Mouse (Mus musculus) cortical plate, adult 2 months (tissue): Measurements from ENCODE around the gene Cdr2. TPM values are rescaled to one million over a fixed set of nuclear protein-coding genes. Genes with fewer than 3 reads are reported as not detected.
"Not testable (repeated sequence)": the region's sequence is repeated elsewhere in the genome, so short reads cannot be mapped to it uniquely, and the experiment has no call there.

Experiments used
- H3K27ac ChIP-seq: fragments of 200-500 bp; 2 replicates; pipeline ENCODE4 v1.5.1; 2012; ENCODE audit warnings: low read length, control low read depth, inconsistent platforms; ENCODE audit not compliant: insufficient read depth
- H3K4me1 ChIP-seq: fragments of 200-500 bp; 2 replicates; pipeline ENCODE4 v1.6.1; 2011; ENCODE audit warnings: low read length; ENCODE audit not compliant: control insufficient read depth, insufficient read depth
- H3K4me3 ChIP-seq: fragments of 200-500 bp; 2 replicates; pipeline ENCODE4 v1.5.1; 2011; ENCODE audit warnings: mild to moderate bottlenecking, low read length, control low read depth; ENCODE audit not compliant: insufficient read depth
- CTCF ChIP-seq: fragments of 200-500 bp; IDR thresholded peaks from 2 replicates; pipeline ENCODE4 v1.5.1; 2011; ENCODE audit warnings: mild to moderate bottlenecking, control low read depth, low read length; ENCODE audit not compliant: insufficient read depth; ENCODE audit errors: extremely low read depth
- POLR2A ChIP-seq: fragments of 200-500 bp; IDR thresholded peaks from 2 replicates; pipeline ENCODE4 v1.6.1; 2011; ENCODE audit warnings: mild to moderate bottlenecking, low read length, control low read depth; ENCODE audit not compliant: insufficient read depth; ENCODE audit errors: extremely low read depth
- polyA plus RNA-seq: library from polyadenylated mRNA; depleted of rRNA; stranded (reverse); fragments of >200 nt; gene quantifications from 2 replicates; pipeline ENCODE4 v1.2.3, GENCODE M21; 2012; rRNA removed

Gene Cdr2
- polyA plus RNA-seq: 14.6 and 17.5 TPM in 2 replicates

DNA sequence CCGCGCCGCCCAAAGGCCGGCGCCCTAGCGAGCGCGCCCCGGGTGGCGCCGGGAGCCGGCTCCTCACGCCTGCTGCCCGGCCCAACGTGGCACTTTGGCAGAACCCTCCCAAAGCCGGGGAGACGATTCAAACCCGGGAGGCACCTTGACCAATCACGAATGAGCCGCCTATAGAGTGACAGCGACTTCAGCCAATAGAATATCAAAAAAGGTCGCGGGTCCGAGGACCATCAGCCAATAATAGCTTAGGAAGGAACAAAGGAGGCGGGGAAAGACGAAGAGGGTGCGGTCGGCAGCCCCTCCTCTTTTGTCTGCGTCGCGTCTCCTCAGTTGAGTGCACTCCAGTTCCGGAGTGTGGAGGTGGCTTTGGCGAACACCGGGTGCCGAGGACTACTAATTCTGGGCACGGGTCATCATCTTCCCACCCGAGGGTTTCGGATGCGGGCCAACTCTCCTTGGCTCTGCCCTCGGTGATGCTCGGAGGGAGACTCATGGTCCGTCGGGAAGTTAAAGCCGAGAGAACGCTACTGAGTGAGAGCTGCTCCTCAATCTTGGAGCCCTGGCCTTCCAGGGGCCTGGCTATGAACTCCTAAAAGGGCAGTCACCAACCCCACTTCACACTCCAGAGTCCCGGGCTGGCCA is at the start of gene Cdr2, which contains the start of gene Mfsd13b:
TSS of gene Cdr2 (minus strand) at position 113 of the 642 bp plus-strand sequence.
TSS of gene Mfsd13b (plus strand) at position 310 of the 642 bp plus-strand sequence.
- Histone ChIP-seq H3K4me3 (peak within 1 kb of the TSS; percentile 57), H3K27ac (no peak within 1 kb of the TSS), H3K4me1 (no peaks in the 10 kb centered on the region)
- no peak for TF ChIP-seq CTCF
- peak; percentile 63; the same call in 1 of the 2 replicates for TF ChIP-seq POLR2A

DNA sequence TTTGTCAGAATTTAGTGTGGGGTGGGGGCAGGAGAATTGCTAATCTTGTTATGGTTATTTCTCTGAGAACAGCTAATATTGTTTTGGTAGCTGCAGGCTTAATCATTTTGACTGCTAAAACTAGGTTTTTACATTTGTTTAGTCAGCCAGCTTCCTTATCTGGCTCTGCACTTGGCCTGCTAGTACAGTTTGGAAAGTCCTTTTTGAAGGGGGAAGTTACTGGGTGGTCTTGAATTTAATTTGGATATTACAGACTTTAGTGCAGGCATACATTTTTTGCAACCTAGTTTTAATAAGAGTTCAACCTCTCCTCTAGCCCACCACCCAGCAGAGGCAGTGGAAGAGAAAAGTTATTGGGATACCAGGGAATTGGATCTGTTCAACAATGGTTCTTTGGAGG is 47.8 kb upstream of the Cdr2 start:
- not testable (repeated sequence) for H3K27ac ChIP-seq, H3K4me3 ChIP-seq, H3K4me1 ChIP-seq

DNA sequence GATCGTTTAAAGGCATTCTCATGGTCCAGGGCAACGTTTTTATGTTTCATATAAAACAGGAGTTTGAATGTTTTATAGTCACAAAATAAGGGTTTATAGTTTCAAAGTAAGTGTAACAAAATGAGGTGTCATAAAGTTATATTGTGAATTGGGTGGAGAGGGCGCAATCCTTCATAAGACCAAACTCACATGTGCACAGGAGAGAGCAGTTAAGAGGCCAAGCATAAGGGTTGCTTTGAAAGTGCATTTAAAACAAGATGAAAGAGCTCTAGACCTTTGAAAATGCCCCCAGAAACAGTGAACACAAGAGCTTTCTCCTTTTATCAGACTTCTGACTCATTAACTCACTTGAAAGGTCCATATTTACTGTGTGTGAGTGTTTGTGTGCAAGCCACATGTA is 44.2 kb upstream of the Cdr2 start:
- TF ChIP-seq POLR2A (no peak), CTCF (no peak)
- no peaks in the 10 kb centered on the region for H3K4me1 ChIP-seq
- no peak overlapping the region for H3K27ac ChIP-seq
- H3K4me3 ChIP-seq: no peak overlapping the region

DNA sequence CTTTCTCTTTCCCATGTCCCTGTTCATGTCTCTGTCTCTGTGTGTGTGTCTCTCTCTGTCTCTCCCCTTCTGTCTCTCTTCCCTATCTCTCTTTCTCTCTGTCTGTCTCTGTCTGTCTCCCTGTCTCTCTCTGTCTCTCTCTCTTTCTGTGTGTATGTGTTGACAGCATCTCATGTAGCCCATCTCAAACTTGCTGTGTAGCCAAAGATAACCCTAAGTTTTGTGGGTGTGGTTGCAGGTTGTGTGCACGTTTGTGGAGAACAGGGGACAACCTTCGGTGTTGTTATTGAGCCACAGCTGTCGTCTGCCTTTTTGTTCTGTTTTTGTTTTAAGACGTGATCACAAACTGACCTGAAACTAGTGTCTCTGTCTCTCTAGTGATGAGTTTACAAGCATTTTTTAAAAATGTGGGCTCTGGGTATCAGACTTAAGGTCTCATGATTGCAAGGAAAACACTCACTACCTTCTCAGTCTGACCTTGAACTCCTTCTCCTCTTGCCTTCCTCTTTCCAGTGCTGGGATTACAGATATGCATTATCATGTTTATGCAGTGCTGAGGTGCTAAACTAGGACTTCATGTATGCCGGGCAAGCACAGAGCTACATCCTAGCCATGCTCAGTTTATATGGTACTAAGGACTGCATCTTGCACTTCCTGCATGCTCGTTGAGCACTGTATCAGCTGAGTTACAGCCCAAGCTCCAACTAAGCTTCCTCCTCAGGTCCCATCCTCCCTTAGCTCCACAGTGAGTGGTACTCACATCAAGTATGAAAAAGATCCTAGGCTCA is 43.3 kb upstream of the Cdr2 start:
- no peak overlapping the region for H3K27ac ChIP-seq
- no peak overlapping the region for H3K4me3 ChIP-seq
- TF ChIP-seq CTCF (no peak), POLR2A (no peak)
- no peaks in the 10 kb centered on the region for H3K4me1 ChIP-seq

DNA sequence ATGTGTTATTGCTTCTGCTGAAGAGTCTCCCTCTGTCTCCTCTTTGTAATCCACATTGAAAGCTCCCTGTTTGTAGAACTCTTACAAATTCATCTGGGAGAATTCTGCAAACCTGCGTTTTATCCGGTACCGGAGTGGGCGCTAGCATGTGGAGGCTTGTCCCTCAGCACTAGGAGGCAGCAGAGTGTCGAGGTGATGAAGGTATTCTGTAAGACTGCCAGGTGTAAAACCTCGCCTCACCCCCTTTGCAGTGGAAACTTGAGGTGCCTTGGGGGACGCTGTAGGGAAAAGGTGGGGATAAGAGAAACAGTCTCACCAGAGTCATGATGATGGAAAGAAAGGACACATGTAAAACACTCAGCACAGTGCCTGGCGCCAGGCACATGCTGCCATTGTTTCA is 38.2 kb upstream of the Cdr2 start:
- Histone ChIP-seq H3K27ac (no peak overlapping the region), H3K4me3 (no peak overlapping the region), H3K4me1 (no peaks in the 10 kb centered on the region)
- TF ChIP-seq POLR2A (no peak), CTCF (peak; percentile 29)

DNA sequence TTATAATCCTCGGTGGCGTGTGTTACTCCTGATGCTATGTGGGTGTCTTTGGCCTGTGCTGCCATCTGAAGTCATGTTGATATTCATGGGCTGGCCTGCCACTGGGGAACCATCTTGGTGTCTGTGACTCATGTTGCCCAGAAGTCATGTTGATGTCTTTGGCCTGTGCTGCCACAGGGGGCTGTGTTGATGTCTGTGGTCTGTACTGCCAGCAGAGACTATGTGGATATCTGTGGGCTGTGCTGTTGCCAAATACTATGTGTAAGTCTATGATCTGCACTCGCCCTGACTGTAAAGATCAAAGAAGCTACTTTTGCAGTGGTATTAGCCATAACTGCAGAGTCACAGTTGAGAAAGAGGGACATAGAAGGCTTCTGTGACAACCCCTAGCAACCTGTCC is 36.7 kb upstream of the Cdr2 start:
- Histone ChIP-seq H3K4me3 (no peak overlapping the region), H3K4me1 (no peaks in the 10 kb centered on the region), H3K27ac (no peak overlapping the region)
- TF ChIP-seq POLR2A: no peak

DNA sequence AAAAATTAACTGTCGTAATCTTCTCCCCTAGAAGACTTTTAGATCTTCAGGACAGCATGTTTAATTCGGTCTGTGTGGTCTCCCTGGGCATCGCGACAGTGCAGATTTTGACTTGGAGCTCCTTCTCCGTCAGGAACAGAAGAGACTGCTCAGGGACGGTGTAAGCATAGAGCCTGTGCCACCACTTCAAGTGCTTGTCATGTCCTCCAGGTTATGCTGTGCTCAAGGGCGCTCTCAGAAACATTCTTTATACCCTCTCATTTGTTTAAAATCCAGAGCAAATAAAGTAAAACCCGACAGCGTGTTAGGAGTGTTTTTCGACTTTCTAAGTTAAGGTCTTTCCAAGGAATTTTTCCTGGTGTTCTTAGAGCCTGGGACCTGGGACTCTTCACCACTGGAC is 32.4 kb upstream of the Cdr2 start:
- Histone ChIP-seq H3K4me1 (no peaks in the 10 kb centered on the region; the same call in 1 of the 2 replicates), H3K27ac (no peak overlapping the region), H3K4me3 (no peak overlapping the region)
- TF ChIP-seq CTCF (no peak), POLR2A (no peak)

DNA sequence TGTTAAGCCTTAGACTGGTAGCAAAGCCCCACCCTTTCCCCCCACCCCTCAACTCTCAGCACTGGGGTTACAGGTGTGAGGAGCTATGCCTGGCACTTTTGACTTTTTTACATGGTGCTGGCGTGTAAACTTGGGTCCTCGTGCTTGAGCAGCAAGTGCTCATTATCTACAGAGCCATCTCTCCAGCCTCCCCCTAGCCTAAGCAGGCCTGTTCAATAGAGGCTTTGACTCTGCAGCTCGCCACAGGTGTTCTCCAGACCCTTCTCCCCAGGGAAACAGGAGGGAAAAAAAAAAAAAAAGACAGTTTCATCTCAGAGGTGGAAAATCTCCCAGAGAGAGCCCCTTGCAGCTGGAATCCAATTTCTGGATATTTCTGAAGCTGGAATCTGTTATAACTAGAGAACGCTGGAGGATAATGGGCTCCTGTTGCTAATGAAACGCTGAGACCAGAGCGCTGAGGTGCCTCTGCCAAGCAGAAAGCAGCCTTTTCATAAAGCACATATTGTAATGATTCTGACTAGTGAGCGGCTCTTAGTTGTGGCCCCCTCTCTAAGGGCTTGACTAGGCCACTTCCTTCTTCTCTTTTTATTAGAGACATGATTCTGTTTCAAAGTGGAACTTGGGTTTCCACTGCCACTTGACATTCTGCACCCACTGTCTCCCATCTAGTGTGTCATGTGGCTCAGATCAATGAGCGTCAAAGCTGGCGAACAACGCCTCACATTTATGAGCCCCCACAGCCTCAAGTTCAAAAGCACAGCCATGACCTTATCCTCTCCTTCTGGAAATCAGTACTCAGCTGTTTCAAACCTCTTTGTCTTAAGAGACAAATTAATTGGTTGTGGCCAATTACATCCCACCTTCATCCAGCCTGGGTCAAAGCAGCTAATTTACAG is 29.9 kb upstream of the Cdr2 start:
- H3K4me1 ChIP-seq: no peaks in the 10 kb centered on the region; the same call in 1 of the 2 replicates
- TF ChIP-seq POLR2A (no peak), CTCF (no peak)
- no peak overlapping the region for H3K4me3 ChIP-seq
- no peak overlapping the region for H3K27ac ChIP-seq

DNA sequence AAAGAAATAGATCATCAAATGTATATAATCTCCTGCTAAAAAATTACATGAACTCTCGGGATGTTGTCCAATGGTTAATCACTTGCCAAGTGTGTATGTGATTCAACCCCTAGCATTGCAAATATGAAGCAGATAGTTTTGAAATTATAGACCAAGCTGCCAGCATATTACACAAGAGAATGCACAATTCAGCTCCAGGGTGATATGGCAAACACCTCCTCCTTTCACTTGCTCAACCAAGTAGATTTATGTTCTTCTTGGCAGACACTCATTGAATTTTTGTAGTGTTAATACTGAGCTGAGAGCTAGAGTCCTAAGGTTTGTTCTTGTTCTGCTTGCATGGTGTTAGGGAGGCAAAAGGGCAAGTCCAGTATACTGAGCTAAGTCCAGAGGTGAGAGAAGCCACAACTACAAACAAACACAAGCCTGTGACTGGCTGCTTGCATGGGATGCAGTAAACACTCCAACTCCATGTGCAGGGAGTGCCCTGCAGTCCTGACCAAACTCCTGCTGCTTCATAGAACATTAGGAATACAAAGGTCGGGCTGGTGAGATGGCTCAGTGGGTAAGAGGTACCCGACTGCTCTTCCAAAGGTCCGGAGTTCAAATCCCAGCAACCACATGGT is 21.8 kb upstream of the Cdr2 start:
- TF ChIP-seq POLR2A: no peak
- no peak for TF ChIP-seq CTCF
- Histone ChIP-seq H3K27ac (no peak overlapping the region), H3K4me1 (no peaks in the 10 kb centered on the region), H3K4me3 (no peak overlapping the region)
